Mouse (Mus musculus): ENCODE measurements around the gene Capn7.
A peak's percentile ranks its signal among the peaks of the same experiment; 100 is the strongest.

Gene Capn7

GRCm38 (mm10) chr14:31367951-31368350 lies 31.5 kb downstream of the Capn7 start:
- DNase-seq, result no peak

- no peak for DNase-seq
These were observed 32.9 kb downstream of the Capn7 start for GRCm38 (mm10) chr14:31369377-31369776.

GRCm38 (mm10) chr14:31374390-31374789 lies 38.0 kb downstream of the Capn7 start:
- DNase-seq, result no peak

GRCm38 (mm10) chr14:31376331-31376730 lies 39.9 kb downstream of the Capn7 start:
- no peak for DNase-seq

GRCm38 (mm10) chr14:31382276-31382675 lies 45.8 kb downstream of the Capn7 start:
- DNase-seq, result no peak

- DNase-seq, result peak; percentile 71
These were observed 47.1 kb downstream of the Capn7 start for GRCm38 (mm10) chr14:31383470-31384050.

- DNase-seq, result peak; percentile 46
These were observed 48.2 kb downstream of the Capn7 start for GRCm38 (mm10) chr14:31384366-31385323.

GRCm38 (mm10) chr14:31385406-31385805 lies 49.0 kb downstream of the Capn7 start:
- no peak for DNase-seq

- DNase-seq, result peak; percentile 76
These were observed 49.7 kb downstream of the Capn7 start for GRCm38 (mm10) chr14:31385977-31386697.

- DNase-seq, result no peak
These were observed 51.0 kb downstream of the Capn7 start for GRCm38 (mm10) chr14:31387301-31387981.

- DNase-seq, result no peak
These were observed 51.8 kb downstream of the Capn7 start for GRCm38 (mm10) chr14:31388086-31388872.

- no peak for DNase-seq
These were observed 53.1 kb downstream of the Capn7 start for GRCm38 (mm10) chr14:31389421-31390147.

- no peak for DNase-seq
These were observed 55.9 kb downstream of the Capn7 start for GRCm38 (mm10) chr14:31392300-31392699.

GRCm38 (mm10) chr14:31392873-31393545 lies 56.6 kb downstream of the Capn7 start:
- DNase-seq, result peak; percentile 47

- DNase-seq, result no peak
These were observed 57.1 kb downstream of the Capn7 start for GRCm38 (mm10) chr14:31393546-31393890.

- DNase-seq, result no peak
These were observed 57.6 kb downstream of the Capn7 start for GRCm38 (mm10) chr14:31393936-31394630.

GRCm38 (mm10) chr14:31394822-31395532 lies 58.5 kb downstream of the Capn7 start:
- no peak for DNase-seq

GRCm38 (mm10) chr14:31395629-31396199 lies 59.3 kb downstream of the Capn7 start:
- DNase-seq, result no peak

GRCm38 (mm10) chr14:31396428-31396827 lies 60.0 kb downstream of the Capn7 start:
- no peak for DNase-seq
